Mouse (Mus musculus): ENCODE measurements at regions not wholly inside any gene's neighbourhood (a gene's known extent, or its start where the extent isn't known, plus 50 kb on each side); places are given as distances from the start of the nearest gene placed in this dataset.

- Histone ChIP-seq H3K4me2 (ENCODE audit: low read depth) (no peak overlapping the region), H3ac (ENCODE audit: control insufficient read depth, insufficient read length) (no peak overlapping the region), H3K79me2 (ENCODE audit: control insufficient read depth, insufficient read depth) (no peaks in the 10 kb centered on the region)
Measured at GRCm38 (mm10) chr3:120064854-120065480, 280.7 kb upstream of the Ptbp2 start.

GRCm38 (mm10) chr3:120062264-120062663 lies 278.0 kb upstream of the Ptbp2 start:
- H3ac ChIP-seq (ENCODE audit: control insufficient read depth, insufficient read length) = no peak overlapping the region
- no peaks in the 10 kb centered on the region for H3K36me3 ChIP-seq (ENCODE audit: control insufficient read depth, insufficient read depth)
- H3K4me2 ChIP-seq (ENCODE audit: low read depth) = no peak overlapping the region
- no peaks in the 10 kb centered on the region for H3K27me3 ChIP-seq (ENCODE audit: control insufficient read depth, insufficient read depth, insufficient read length)
- no peak for TF ChIP-seq SRF (IDR thresholded peaks at IDR 0.05; ENCODE audit: control insufficient read depth, insufficient read length, low read depth)
- TF ChIP-seq E2F4 (IDR thresholded peaks at IDR 0.05; ENCODE audit: insufficient read depth) = no peak
- no peak for TF ChIP-seq TCF12 (IDR thresholded peaks at IDR 0.05; ENCODE audit: insufficient read depth, poor library complexity, severe bottlenecking)
- no peak for TF ChIP-seq POLR2A (IDR thresholded peaks at IDR 0.05; ENCODE audit: insufficient read length, low read depth)
- no peak for TF ChIP-seq CEBPB (IDR thresholded peaks at IDR 0.05; ENCODE audit: insufficient read depth, poor library complexity, severe bottlenecking)
- no peak for TF ChIP-seq MAX (IDR thresholded peaks at IDR 0.05; ENCODE audit: low read depth)
- no peak for TF ChIP-seq USF1 (IDR thresholded peaks at IDR 0.05; ENCODE audit: low read depth)
- TF ChIP-seq REST (IDR thresholded peaks at IDR 0.05; ENCODE audit: insufficient read depth, insufficient read length) = no peak
- TF ChIP-seq POLR2AphosphoS2 (IDR thresholded peaks at IDR 0.05; ENCODE audit: insufficient read length, low read depth) = no peak
- no peak for TF ChIP-seq MYOD1 (IDR thresholded peaks at IDR 0.05; ENCODE audit: control insufficient read depth in 1 of 3, insufficient read length in 2 of 3, low read depth in 2 of 3)
- no peak for TF ChIP-seq MYOG (IDR thresholded peaks at IDR 0.05; ENCODE audit: control insufficient read depth in 1 of 3, insufficient read depth in 1 of 3, insufficient read length in 2 of 3, low read depth in 2 of 3)
- no peak for TF ChIP-seq TCF3 (IDR thresholded peaks at IDR 0.05; ENCODE audit: insufficient read length, low read depth)
- no peaks in the 10 kb centered on the region for H3K79me2 ChIP-seq (ENCODE audit: control insufficient read depth, insufficient read depth)
- H3K4me3 ChIP-seq = no peak overlapping the region

More at GRCm38 (mm10) chr3:120064854-120065480, 280.7 kb upstream of the Ptbp2 start:
- Histone ChIP-seq H3K27me3 (ENCODE audit: control insufficient read depth, insufficient read depth, insufficient read length) (no peaks in the 10 kb centered on the region), H3K4me3 (no peak overlapping the region), H3K36me3 (ENCODE audit: control insufficient read depth, insufficient read depth) (no peaks in the 10 kb centered on the region)
- TF ChIP-seq MYOG (IDR thresholded peaks at IDR 0.05; ENCODE audit: control insufficient read depth in 1 of 3, insufficient read depth in 1 of 3, insufficient read length in 2 of 3, low read depth in 2 of 3) (no peak), TCF3 (IDR thresholded peaks at IDR 0.05; ENCODE audit: insufficient read length, low read depth) (no peak), POLR2A (IDR thresholded peaks at IDR 0.05; ENCODE audit: insufficient read length, low read depth) (no peak), TCF12 (IDR thresholded peaks at IDR 0.05; ENCODE audit: insufficient read depth, poor library complexity, severe bottlenecking) (no peak), POLR2AphosphoS2 (IDR thresholded peaks at IDR 0.05; ENCODE audit: insufficient read length, low read depth) (no peak), SRF (IDR thresholded peaks at IDR 0.05; ENCODE audit: control insufficient read depth, insufficient read length, low read depth) (no peak), CEBPB (IDR thresholded peaks at IDR 0.05; ENCODE audit: insufficient read depth, poor library complexity, severe bottlenecking) (no peak), E2F4 (IDR thresholded peaks at IDR 0.05; ENCODE audit: insufficient read depth) (no peak), MYOD1 (IDR thresholded peaks at IDR 0.05; ENCODE audit: control insufficient read depth in 1 of 3, insufficient read length in 2 of 3, low read depth in 2 of 3) (no peak), MAX (IDR thresholded peaks at IDR 0.05; ENCODE audit: low read depth) (no peak), REST (IDR thresholded peaks at IDR 0.05; ENCODE audit: insufficient read depth, insufficient read length) (no peak), USF1 (IDR thresholded peaks at IDR 0.05; ENCODE audit: low read depth) (no peak)

- TF ChIP-seq TCF3 (IDR thresholded peaks at IDR 0.05; ENCODE audit: insufficient read length, low read depth) (no peak), USF1 (IDR thresholded peaks at IDR 0.05; ENCODE audit: low read depth) (no peak), POLR2A (IDR thresholded peaks at IDR 0.05; ENCODE audit: insufficient read length, low read depth) (no peak), E2F4 (IDR thresholded peaks at IDR 0.05; ENCODE audit: insufficient read depth) (no peak)
- Histone ChIP-seq H3K36me3 (ENCODE audit: control insufficient read depth, insufficient read depth) (no peaks in the 10 kb centered on the region), H3K27me3 (ENCODE audit: control insufficient read depth, insufficient read depth, insufficient read length) (no peaks in the 10 kb centered on the region), H3K79me2 (ENCODE audit: control insufficient read depth, insufficient read depth) (no peaks in the 10 kb centered on the region), H3ac (ENCODE audit: control insufficient read depth, insufficient read length) (no peak overlapping the region), H3K4me2 (ENCODE audit: low read depth) (no peak overlapping the region), H3K4me3 (no peak overlapping the region)
Measured at GRCm38 (mm10) chr3:120059959-120060358, 275.7 kb upstream of the Ptbp2 start.

GRCm38 (mm10) chr3:120055216-120056154 lies 271.2 kb upstream of the Ptbp2 start:
- Histone ChIP-seq H3K27me3 (ENCODE audit: control insufficient read depth, insufficient read depth, insufficient read length) (no peaks in the 10 kb centered on the region), H3K4me3 (no peak overlapping the region), H3K36me3 (ENCODE audit: control insufficient read depth, insufficient read depth) (no peaks in the 10 kb centered on the region), H3K79me2 (ENCODE audit: control insufficient read depth, insufficient read depth) (no peaks in the 10 kb centered on the region), H3K4me2 (ENCODE audit: low read depth) (no peak overlapping the region), H3ac (ENCODE audit: control insufficient read depth, insufficient read length) (no peak overlapping the region)
- TF ChIP-seq REST (IDR thresholded peaks at IDR 0.05; ENCODE audit: insufficient read depth, insufficient read length) (no peak), USF1 (IDR thresholded peaks at IDR 0.05; ENCODE audit: low read depth) (no peak), MYOG (IDR thresholded peaks at IDR 0.05; ENCODE audit: control insufficient read depth in 1 of 3, insufficient read depth in 1 of 3, insufficient read length in 2 of 3, low read depth in 2 of 3) (no peak), MAX (IDR thresholded peaks at IDR 0.05; ENCODE audit: low read depth) (no peak), CEBPB (IDR thresholded peaks at IDR 0.05; ENCODE audit: insufficient read depth, poor library complexity, severe bottlenecking) (no peak), TCF3 (IDR thresholded peaks at IDR 0.05; ENCODE audit: insufficient read length, low read depth) (no peak), MYOD1 (IDR thresholded peaks at IDR 0.05; ENCODE audit: control insufficient read depth in 1 of 3, insufficient read length in 2 of 3, low read depth in 2 of 3) (no peak), POLR2AphosphoS2 (IDR thresholded peaks at IDR 0.05; ENCODE audit: insufficient read length, low read depth) (no peak), TCF12 (IDR thresholded peaks at IDR 0.05; ENCODE audit: insufficient read depth, poor library complexity, severe bottlenecking) (no peak), SRF (IDR thresholded peaks at IDR 0.05; ENCODE audit: control insufficient read depth, insufficient read length, low read depth) (no peak)
